Mouse (Mus musculus) regulatory T cell (primary cell): ENCODE measurements around the gene Ybey.

Experiments
- in situ Hi-C: fragments of 300-600 bp; cut with MboI, MseI; formaldehyde crosslinking; loops from one replicate; pipeline ENCODE4 v1.15.1; 2025; ENCODE audit warnings: high pct_unique_total_duplicates

The Ybey gene

DNA sequence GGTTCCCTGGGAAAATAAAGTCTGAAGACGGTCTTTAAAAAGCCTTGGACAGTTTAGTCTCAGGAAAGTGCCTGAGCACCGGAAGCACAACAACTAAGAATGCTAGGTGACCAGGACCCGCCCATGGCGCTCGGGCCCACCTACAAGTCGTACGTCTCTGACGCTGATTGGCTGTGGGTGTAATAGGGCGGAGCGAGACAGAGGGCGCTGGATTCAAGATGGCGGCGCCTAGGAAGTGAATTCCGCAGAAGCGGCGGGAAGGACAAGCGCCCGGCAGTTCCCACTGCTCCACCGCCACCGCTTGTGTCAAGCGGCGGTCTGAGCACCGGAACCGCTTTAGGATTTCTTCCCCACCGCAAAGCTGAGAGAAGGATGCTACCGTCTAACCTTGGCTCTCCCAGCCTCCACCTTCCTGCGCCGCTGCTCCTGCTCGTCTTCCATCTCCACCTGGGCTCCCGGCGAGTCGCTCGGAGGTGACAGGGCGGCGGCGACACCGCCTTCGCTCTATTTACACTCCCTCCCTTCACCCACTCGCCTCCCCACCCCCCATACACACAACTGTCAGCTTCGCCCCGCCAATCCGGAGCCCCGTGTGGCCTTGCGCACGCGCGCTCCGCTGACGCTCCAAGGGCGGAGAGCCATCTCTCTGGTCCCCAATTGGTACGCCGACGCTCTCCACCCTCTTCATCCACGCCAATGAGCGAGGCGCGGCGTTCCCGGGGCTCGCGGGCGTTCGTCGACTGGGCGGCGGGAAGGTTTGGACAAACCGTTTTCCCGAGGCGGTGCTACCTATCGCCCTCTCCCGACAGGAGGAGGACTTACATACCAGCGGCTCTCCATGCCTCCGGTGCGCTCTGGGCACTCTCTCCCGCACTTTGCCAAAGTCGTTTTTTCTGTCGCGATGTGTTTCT lies 26.5 kb downstream of the Ybey start, which contains the start of gene Pcnt:
TSS of gene Pcnt (minus strand) at position 609 of the 911 bp plus-strand sequence.
- in situ Hi-C loops: no loop called here

DNA sequence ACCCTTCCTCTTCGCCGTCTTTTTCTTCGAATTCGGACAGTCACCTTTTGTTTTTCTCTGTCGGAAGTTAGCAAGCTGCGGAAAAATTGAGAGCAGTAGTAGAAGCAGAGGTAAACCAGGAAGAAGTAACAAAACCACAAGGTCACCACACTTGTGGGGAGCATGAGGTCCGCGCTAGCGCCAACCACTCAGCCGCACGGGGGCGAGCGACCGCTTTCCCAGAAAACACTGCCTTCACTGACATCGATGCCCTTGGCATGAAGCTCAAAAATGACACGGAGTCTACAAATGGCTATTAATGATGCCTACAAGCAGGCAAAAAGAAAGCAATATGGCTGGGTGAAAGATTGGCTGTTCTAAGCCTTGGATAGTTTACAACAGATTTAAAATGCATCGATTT lies 28.6 kb downstream of the Ybey start, which contains the start of gene AC141477.1:
TSS of gene AC141477.1 (minus strand) at position 164 of the 400 bp plus-strand sequence.
- in situ Hi-C loops: no loop called here

DNA sequence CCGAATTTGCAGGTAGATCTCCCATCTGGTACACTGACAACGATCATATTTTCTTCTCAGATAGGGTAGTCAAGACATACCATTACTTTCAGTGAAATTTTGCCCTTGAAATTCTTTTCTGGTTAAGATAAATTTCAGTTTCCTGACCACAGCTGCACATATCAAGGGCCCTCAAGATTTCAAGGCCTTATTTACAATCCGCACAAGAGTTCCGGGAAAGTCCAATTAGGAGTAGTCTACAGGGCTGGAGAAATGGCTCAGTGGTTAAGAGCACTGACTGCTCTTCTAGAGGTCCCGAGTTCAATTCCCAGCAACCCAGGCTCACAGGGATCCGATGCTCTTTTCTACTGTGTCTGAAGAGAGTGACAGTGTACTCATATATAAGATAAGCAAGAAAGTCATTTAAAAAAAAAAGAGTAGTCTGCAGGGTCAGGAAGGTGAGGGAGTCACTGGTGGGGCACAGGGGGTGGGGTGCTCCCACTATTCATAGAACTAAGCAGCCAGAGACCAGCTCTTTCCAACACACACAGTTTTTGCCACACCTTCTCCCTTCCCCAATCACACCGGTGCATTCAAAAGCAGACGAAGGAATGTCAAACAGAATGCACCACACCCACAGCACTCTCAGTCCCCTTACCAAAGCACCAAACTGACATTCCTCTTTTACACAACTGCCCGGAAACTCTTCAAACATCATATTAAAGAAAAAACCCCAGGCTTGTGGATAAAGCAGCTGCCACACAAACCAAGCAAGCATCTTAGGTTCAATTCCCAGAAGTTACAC lies 29.6 kb downstream of the Ybey start:
- in situ Hi-C loops: no loop called here

DNA sequence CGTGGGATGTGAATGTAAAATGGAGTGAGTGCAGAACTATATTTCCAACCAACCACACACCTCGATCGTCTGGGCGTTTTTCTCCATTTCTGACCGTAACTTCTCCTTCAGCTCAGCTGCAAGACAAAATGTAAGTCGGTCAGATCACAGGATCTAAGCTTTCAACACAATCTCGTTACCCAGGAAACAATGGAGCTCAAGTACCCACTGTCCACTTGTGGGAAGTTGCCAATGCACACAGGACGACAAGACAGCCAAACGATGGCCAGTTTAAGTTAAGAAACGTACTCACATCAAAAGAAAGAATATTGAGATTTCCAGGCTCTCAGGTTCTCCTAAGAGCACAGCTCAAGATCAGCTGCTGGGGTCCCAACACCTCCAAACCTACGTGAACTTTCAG lies 35.0 kb downstream of the Ybey start:
- in situ Hi-C loops: loop anchor here (5.0 kb wide), 1 partner anchor 103 kb away; no protein-coding TSS in a partner anchor

DNA sequence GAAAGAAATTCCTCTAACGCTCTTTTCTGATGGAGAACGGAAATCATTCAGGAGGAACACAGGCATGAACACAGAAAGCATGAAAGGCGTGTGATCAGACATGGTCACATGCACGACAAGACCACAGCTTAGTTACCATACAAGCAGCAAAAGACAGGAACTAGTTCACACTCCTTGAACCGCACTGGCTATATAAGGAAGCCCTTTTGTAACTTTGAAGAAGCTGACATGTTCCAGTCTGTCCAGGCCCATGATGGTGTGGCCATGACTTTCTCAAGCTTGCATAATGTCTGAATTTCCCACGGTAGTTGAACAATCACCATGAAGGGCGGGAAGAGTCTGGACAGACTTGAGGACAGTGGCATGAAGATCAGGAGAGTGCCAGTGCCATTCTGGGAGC lies 43.2 kb downstream of the Ybey start:
- in situ Hi-C loops: no loop called here

DNA sequence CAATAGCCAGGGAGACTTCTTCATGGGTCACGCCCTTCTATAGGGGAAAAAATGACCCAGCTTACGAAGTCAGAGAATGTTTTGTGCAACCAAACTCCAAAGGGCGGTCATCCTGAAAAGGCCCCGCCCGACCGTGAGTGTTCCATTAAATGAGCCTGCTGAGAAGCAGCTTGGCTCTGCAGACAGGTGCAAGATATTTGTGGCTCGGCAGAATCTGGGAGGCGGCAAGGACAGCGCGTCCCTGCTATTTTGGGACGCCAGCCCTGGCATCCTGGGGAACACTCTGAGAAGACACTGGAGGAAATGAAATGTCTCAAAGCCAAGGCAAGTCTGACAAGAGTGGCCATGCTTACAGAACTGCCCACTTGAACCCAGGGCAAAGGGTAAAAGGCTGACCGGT lies 52.1 kb downstream of the Ybey start:
- in situ Hi-C loops: no loop called here
